Mouse (Mus musculus): ENCODE data around the gene Neurod2. TPM values are rescaled to one million over a fixed set of nuclear protein-coding genes. Genes with fewer than 3 reads are reported as not detected.

Gene Neurod2
- total and polyA plus RNA-seq, 3 experiments: not detected

DNA sequence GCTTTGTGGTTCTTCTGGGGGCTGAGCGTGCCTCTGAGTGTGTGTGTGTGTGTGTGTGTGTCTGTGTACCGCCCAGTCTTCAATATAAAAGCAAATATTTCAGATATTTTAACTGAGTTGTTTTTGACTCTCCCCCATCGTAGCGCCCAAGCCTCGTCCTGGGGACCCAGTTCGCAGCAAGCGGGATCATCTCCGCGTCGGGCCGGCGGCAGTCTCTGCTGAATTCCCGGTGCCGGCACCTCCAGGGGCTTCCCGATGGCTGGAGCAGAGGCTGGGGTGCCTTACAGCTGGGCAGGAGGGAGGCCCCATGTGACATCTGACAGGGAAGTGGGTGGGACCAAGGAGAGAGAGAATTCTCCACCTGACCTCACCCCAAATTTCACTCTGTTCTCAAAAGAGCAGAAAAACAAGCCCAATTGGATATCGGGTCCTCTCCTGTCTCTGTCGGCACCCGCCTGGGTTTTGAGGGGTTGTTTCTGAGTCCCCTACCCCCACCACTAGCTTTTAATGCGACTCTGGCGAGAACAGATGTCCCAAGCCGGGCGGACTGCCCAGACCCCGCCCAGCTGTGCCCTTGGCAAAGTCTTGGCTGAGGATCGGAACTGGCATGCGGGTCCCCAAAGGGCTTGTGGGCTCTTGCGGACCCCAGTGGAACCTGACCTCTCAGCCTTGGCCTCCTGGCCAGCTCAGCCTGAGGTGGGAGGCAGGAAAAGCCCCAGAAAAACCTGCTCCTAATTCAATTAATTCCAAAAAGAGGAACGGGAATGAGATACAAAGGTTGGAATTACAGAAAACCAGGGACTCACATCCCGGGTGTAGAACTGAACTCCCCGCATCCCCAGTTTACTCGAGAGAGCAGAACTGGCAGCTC, 8.4 kb downstream of the Neurod2 start:
- Histone ChIP-seq H3K27ac (no peak overlapping the region), H3K27me3 (ENCODE audit: control insufficient read depth, insufficient read depth, low read length) (peaks cover 31% of the 10 kb centered on the region), H3K36me3 (ENCODE audit: control insufficient read depth, insufficient read depth, low read length) (no peaks in the 10 kb centered on the region), H3K9ac (ENCODE audit: low read depth, low read length) (no peak overlapping the region), H3K4me1 (ENCODE audit: control insufficient read depth, insufficient read depth, low read length) (no peaks in the 10 kb centered on the region), H3K79me2 (replicated peaks; ENCODE audit: control insufficient read depth, insufficient read depth, low read length) (no peaks in the 10 kb centered on the region), H3K4me3 (no peak overlapping the region)
- WGBS: 2% methylated on average over 30 of the region's 30 CpGs
- no peak for TF ChIP-seq EP300 (IDR thresholded peaks at IDR 0.05; ENCODE audit: insufficient read depth, low read depth, low read length)
- no peak for TF ChIP-seq CTCF (IDR thresholded peaks at IDR 0.05)
- TF ChIP-seq POLR2A (IDR thresholded peaks at IDR 0.05; ENCODE audit: insufficient read depth, low read depth, low read length): no peak
- no peak for DNase-seq
- intact Hi-C loops (cut with DNase I): no loop called here

DNA sequence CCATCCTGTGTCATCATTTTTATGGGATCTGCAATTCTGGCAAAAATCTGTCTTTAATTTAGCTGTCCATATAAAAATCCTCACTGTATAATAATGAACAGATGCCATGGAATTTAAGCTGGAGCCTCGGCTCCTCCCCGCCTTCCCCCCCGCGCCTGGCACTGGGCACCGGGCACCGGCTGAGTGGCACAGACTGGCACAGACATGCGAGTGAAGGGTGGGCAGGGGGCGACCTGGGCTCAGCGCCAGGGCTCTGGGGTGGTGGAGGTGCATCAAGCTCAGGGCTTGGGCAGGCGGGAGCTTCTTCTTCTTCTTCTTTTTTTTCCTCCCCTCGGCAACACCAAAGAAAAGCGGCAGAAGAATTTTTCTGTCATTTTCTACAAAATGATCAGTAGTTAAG, 9.1 kb downstream of the Neurod2 start:
- H3K4me3 ChIP-seq: no peak overlapping the region
- WGBS: 16% methylated on average over 12 of the region's 12 CpGs
- peaks cover 28% of the 10 kb centered on the region for H3K27me3 ChIP-seq (ENCODE audit: control insufficient read depth, insufficient read depth, low read length)
- no peaks in the 10 kb centered on the region for H3K36me3 ChIP-seq (ENCODE audit: control insufficient read depth, insufficient read depth, low read length)
- no peaks in the 10 kb centered on the region for H3K79me2 ChIP-seq (replicated peaks; ENCODE audit: control insufficient read depth, insufficient read depth, low read length)
- no peak for DNase-seq
- no peak overlapping the region for H3K27ac ChIP-seq
- H3K9ac ChIP-seq (ENCODE audit: low read depth, low read length): no peak overlapping the region
- intact Hi-C loops (cut with DNase I): no loop called here
- H3K4me1 ChIP-seq (ENCODE audit: control insufficient read depth, insufficient read depth, low read length): no peaks in the 10 kb centered on the region
- TF ChIP-seq CTCF (IDR thresholded peaks at IDR 0.05) (no peak), POLR2A (IDR thresholded peaks at IDR 0.05; ENCODE audit: insufficient read depth, low read depth, low read length) (no peak), EP300 (IDR thresholded peaks at IDR 0.05; ENCODE audit: insufficient read depth, low read depth, low read length) (no peak)

- H3K4me3 ChIP-seq: no peak overlapping the region
- H3K36me3 ChIP-seq (ENCODE audit: control insufficient read depth, insufficient read depth, low read length): no peaks in the 10 kb centered on the region
- H3K4me1 ChIP-seq (ENCODE audit: control insufficient read depth, insufficient read depth, low read length): no peaks in the 10 kb centered on the region
- intact Hi-C loops (cut with DNase I): no loop called here
- H3K79me2 ChIP-seq (replicated peaks; ENCODE audit: control insufficient read depth, insufficient read depth, low read length): no peaks in the 10 kb centered on the region
- no peak for DNase-seq
- TF ChIP-seq EP300 (IDR thresholded peaks at IDR 0.05; ENCODE audit: insufficient read depth, low read depth, low read length): no peak
- TF ChIP-seq CTCF (IDR thresholded peaks at IDR 0.05): no peak
- no peak for TF ChIP-seq POLR2A (IDR thresholded peaks at IDR 0.05; ENCODE audit: insufficient read depth, low read depth, low read length)
- no peak overlapping the region for H3K9ac ChIP-seq (ENCODE audit: low read depth, low read length)
- WGBS: 15% methylated on average over 2 of the region's 2 CpGs
- H3K27me3 ChIP-seq (ENCODE audit: control insufficient read depth, insufficient read depth, low read length): peaks cover 28% of the 10 kb centered on the region
- no peak overlapping the region for H3K27ac ChIP-seq
Measured at GRCm38 (mm10) chr11:98319944-98320343, 9.5 kb downstream of the Neurod2 start.

DNA sequence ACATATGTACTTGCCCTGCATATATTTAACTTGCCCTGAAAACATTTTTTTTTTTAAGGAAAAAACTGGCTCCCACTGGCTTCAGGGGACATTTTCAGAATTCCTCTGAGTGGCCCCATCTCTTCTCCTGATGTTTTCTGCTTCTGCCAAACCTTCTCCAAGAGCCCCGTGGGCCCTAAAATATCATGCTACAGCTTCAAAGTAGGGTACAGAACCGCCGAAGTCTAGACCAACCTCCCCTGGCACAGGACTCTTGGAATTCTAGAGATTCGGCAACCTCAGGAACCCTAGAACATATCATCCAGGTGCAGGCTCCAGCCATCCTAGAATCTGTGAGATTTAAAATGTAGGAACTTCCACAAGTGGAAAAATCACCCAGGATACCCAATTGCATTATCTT, 9.9 kb downstream of the Neurod2 start:
- intact Hi-C loops (cut with DNase I): no loop called here

DNA sequence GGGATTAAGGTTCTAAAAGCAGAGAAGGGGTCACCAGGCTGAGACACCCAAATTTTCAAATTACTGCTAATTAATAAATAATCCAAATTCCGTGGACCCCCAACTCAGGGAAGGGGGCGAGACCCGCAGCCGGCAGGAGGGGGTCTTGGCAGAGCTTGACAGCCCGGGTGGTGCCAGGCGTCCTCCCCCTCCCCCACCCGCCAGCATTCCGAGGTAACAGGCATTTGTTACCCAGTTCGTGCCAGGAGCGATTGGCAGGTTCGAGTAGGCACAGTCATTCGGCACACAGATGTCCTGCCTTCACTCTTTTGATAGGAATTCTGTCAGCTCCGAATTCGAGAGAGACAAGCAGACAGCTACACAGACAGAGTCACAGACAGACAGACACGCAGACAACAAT, 10.3 kb downstream of the Neurod2 start:
- intact Hi-C loops (cut with DNase I): no loop called here
- H3K36me3 ChIP-seq (ENCODE audit: control insufficient read depth, insufficient read depth, low read length): no peaks in the 10 kb centered on the region
- DNase-seq: no peak
- no peaks in the 10 kb centered on the region for H3K4me1 ChIP-seq (ENCODE audit: control insufficient read depth, insufficient read depth, low read length)
- TF ChIP-seq EP300 (IDR thresholded peaks at IDR 0.05; ENCODE audit: insufficient read depth, low read depth, low read length) (no peak), CTCF (IDR thresholded peaks at IDR 0.05) (no peak), POLR2A (IDR thresholded peaks at IDR 0.05; ENCODE audit: insufficient read depth, low read depth, low read length) (no peak)
- no peak overlapping the region for H3K27ac ChIP-seq
- H3K9ac ChIP-seq (ENCODE audit: low read depth, low read length): no peak overlapping the region
- 4% methylated on average over 15 of the region's 15 CpGs for WGBS
- H3K79me2 ChIP-seq (replicated peaks; ENCODE audit: control insufficient read depth, insufficient read depth, low read length): no peaks in the 10 kb centered on the region
- peaks cover 26% of the 10 kb centered on the region for H3K27me3 ChIP-seq (ENCODE audit: control insufficient read depth, insufficient read depth, low read length)
- no peak overlapping the region for H3K4me3 ChIP-seq

More for the DNA sequence above, 9.9 kb downstream of the Neurod2 start:
- no peak for TF ChIP-seq POLR2A (IDR thresholded peaks at IDR 0.05; ENCODE audit: insufficient read depth, low read depth, low read length)
- TF ChIP-seq CTCF (IDR thresholded peaks at IDR 0.05): no peak
- no peak for TF ChIP-seq EP300 (IDR thresholded peaks at IDR 0.05; ENCODE audit: insufficient read depth, low read depth, low read length)
- peaks cover 28% of the 10 kb centered on the region for H3K27me3 ChIP-seq (ENCODE audit: control insufficient read depth, insufficient read depth, low read length)
- 22% methylated on average over 4 of the region's 4 CpGs for WGBS
- no peaks in the 10 kb centered on the region for H3K4me1 ChIP-seq (ENCODE audit: control insufficient read depth, insufficient read depth, low read length)
- no peak overlapping the region for H3K27ac ChIP-seq
- H3K4me3 ChIP-seq: no peak overlapping the region
- no peak for DNase-seq
- no peak overlapping the region for H3K9ac ChIP-seq (ENCODE audit: low read depth, low read length)
- H3K79me2 ChIP-seq (replicated peaks; ENCODE audit: control insufficient read depth, insufficient read depth, low read length): no peaks in the 10 kb centered on the region
- H3K36me3 ChIP-seq (ENCODE audit: control insufficient read depth, insufficient read depth, low read length): no peaks in the 10 kb centered on the region

- no peak overlapping the region for H3K9ac ChIP-seq (ENCODE audit: low read depth, low read length)
- peaks cover 27% of the 10 kb centered on the region for H3K27me3 ChIP-seq (ENCODE audit: control insufficient read depth, insufficient read depth, low read length)
- TF ChIP-seq CTCF (IDR thresholded peaks at IDR 0.05): no peak
- no peak for TF ChIP-seq POLR2A (IDR thresholded peaks at IDR 0.05; ENCODE audit: insufficient read depth, low read depth, low read length)
- H3K36me3 ChIP-seq (ENCODE audit: control insufficient read depth, insufficient read depth, low read length): no peaks in the 10 kb centered on the region
- H3K4me3 ChIP-seq: no peak overlapping the region
- H3K79me2 ChIP-seq (replicated peaks; ENCODE audit: control insufficient read depth, insufficient read depth, low read length): no peaks in the 10 kb centered on the region
- intact Hi-C loops (cut with DNase I): no loop called here
- no peak overlapping the region for H3K27ac ChIP-seq
- H3K4me1 ChIP-seq (ENCODE audit: control insufficient read depth, insufficient read depth, low read length): no peaks in the 10 kb centered on the region
- DNase-seq: no peak
- 2% methylated on average over 14 of the region's 14 CpGs for WGBS
Measured at GRCm38 (mm10) chr11:98318421-98319116, 10.9 kb downstream of the Neurod2 start.

Data from heart, adult 2 months (tissue).